Mouse (Mus musculus) kidney, postnatal 4 days (tissue): ENCODE results near the gene Cep250.

Experiments
- DNase-seq, 2 experiments: peaks; one replicate each; pipeline ENCODE4 v3.0.0; 2021; ENCODE audit warnings: mixed read lengths in 2 of 2

Gene Cep250

GRCm38 (mm10) chr2:155973348-155973747 lies 17.1 kb downstream of the Cep250 start:
- no peak for DNase-seq

DNA sequence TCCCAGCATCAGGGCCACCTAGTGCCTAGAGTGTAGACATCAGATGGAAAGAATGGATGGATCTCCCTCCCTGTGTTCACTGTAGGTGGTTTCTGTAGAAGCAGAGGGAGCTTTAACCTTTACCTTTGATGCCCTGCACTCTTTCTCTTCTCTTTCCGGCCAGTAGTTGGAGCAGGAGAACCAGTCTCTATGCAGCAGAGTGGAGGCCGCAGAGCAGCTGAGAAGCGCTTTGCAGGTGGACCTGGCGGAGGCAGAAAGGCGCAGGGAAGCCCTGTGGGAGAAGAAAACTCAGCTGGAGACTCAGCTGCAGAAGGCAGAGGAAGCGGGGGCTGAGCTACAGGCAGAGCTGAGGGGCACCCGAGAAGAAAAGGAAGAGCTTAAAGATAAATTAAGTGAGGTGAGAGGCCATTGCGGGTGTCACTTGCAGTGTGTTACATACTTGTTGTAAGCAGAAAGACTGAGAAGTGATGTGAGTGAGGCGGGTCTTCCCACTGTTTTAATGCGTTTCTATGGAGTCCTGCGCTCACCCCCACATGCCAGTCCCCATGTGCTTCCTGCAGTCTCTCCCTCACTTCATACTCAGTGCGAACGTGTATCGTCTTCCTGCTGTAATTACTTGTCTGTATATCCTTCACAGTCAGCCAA lies 18.0 kb downstream of the Cep250 start:
- DNase-seq: no peak

DNA sequence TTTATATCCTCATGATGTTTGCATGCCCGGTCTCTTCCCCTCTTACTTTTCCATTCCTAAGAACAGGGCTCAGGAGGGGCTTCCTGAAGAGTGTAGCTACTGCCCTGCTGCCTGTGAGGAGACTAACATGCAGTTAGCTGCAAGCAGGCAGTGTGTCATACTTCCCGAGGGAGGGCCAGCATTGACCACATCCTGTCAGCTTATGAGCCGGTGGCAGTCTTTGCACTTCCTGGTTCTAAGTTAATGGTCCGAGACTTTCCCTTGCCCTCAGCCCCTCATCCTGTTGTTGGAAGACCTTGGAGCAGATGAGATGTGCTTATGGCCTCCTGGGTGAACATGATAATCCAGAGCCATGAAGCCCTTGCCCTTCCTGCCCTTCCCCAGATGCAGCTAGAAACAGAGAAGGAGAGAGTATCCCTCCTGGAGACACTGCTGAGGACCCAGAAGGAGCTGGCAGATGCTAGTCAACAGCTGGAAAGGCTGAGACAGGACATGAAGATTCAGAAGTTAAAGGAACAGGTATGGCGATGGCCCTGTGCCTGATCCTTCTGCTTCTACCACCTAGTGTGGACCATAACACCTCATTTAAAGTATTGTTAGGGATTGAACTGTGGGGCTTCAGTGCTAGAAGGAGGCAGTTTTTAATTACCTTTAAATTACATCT lies 23.2 kb downstream of the Cep250 start:
- DNase-seq: peak; percentile 37 to 58

DNA sequence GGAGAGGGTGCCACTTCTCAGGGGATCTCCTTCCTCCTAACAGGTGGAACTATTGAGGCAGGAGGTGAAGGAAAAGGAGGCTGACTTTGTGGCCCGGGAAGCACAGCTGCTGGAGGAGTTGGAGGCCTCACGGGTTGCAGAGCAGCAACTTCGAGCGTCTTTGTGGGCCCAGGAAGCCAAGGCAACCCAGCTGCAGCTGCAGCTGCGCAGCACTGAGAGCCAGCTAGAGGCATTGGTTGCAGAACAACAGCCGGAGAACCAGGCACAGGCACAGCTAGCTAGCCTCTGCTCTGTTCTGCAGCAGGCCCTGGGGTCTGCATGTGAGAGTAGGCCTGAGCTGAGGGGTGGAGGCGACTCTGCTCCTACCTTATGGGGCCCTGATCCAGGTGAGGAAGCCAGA lies 29.5 kb downstream of the Cep250 start:
- DNase-seq: no peak

DNA sequence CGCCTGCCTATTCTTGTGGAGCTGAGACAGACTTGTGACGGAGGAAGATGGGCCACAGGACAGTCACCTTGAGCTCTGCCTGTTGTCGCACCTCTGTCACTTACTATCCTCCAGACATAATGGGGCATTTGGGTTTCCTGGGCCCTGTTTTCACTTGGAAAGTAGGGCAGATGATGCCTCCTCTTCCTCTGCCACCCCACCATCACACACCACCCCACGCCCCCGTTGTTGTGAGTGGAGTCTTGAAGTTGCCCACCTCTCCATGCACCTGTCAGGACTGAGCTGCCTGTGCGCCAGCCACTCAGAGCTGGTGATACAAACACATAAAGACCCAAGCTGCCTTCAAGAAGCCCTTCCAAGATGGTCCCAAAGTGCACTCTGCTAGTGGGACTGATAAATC lies 30.9 kb downstream of the Cep250 start:
- no peak for DNase-seq

GRCm38 (mm10) chr2:155989085-155989484 lies 32.8 kb downstream of the Cep250 start:
- no peak for DNase-seq

- no peak for DNase-seq
Observed at GRCm38 (mm10) chr2:155991151-155991550, 34.9 kb downstream of the Cep250 start.

DNA sequence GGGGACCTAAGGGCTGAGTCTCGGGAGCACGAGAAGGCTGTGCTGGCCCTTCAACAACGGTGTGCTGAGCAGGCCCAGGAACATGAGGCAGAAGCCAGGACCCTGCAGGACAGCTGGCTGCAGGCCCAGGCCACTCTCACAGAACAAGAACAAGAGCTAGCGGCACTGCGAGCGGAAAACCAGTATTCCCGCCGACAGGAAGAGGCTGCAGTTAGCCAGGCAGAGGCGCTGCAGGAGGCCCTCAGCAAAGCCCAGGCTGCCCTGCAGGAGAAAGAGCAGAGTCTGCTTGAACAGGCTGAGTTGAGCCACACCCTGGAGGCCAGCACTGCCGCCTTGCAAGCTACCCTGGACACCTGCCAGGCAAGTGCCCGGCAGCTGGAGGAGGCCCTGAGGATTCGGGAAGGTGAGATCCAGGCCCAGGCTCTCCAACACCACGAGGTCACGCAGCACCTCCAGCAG lies 35.6 kb downstream of the Cep250 start:
- peak; percentile 26 to 45 for DNase-seq

GRCm38 (mm10) chr2:156005393-156005792 lies 49.1 kb downstream of the Cep250 start:
- peak; percentile 39 to 54 for DNase-seq

- DNase-seq: peak; percentile 98 to 99
Observed at GRCm38 (mm10) chr2:156007888-156008532, 51.8 kb downstream of the Cep250 start, which contains the start of the genes 6430550D23Rik and Ergic3. Gene 6430550D23Rik, minus strand, starts transcription at chr2:156007977. Gene Ergic3, plus strand, starts transcription at chr2:156008045.

- no peak for DNase-seq
Observed at GRCm38 (mm10) chr2:156018106-156018505, 61.8 kb downstream of the Cep250 start.

DNA sequence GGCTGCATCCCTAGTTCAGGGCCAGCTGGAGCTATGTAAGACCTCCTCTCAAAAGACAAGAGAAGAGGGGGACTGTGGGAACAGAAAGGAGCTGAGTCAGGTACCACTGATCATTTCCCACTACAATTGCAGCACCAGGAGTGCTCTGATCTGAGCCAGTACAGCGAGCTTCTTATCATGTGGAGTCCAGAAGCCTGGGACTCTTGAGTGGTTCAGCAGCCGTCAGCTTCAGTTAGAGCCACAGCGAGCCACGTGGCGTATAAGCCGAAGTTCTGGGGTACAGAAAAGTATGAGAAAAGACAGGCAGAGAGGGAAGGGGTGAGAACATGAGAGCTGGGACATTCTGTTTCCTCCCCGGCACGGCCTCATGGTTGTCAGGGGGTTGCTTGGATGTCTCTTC lies 65.0 kb downstream of the Cep250 start:
- DNase-seq: no peak

- DNase-seq: no peak
Observed at GRCm38 (mm10) chr2:156021765-156022164, 65.5 kb downstream of the Cep250 start.

GRCm38 (mm10) chr2:156025482-156025881 lies 69.2 kb downstream of the Cep250 start:
- DNase-seq: no peak

DNA sequence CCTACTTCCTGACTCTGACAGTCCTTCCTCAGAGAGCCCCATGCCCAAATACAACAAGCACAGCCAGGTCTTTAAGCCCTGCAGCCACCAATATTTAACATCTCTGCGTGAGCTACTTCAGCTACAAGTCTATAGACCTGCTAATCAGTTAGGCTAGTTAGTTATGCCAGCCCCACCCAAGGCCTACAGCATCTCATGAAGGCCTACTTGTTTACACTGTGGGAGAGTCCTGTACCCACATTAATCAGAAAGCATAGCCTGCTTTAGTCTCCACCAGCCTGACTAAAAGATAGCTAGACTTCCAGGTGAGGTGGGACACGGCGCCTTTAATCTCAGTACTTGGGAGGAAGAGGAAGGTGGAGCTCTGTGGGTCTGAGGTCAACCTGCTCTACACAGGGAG lies 83.1 kb downstream of the Cep250 start:
- DNase-seq: no peak

DNA sequence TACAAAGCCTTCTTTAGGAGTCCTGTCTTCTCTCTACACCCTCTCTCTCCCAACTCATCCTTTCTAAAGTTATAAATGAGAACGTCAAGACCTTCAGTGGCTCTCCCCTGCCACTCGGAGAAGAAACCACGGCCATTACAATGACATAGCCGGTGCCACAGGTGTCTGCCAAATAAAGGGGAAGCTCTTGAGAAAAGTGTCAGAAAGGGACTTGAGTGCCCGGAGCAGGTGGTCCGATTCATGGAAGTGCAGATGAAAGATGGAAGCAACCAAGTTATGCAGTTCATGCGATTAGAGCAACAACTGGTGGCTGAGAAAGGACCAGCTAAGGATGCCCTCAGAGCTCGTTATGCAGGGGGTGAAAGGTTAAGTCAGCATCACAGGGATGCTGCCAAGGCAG lies 86.6 kb downstream of the Cep250 start:
- DNase-seq: no peak

GRCm38 (mm10) chr2:156047929-156048328 lies 91.7 kb downstream of the Cep250 start:
- DNase-seq: peak; percentile 36 to 46
